Mouse (Mus musculus): ENCODE data around the gene Abcg4. TPM values are rescaled to one million over a fixed set of nuclear protein-coding genes. Genes with fewer than 3 reads are reported as not detected.
"Not testable (repeated sequence)": the region's sequence is repeated elsewhere in the genome, so short reads cannot be mapped to it uniquely, and the experiment has no call there.

Gene Abcg4
- total RNA-seq, 4 experiments from 2014 or later, result 57.0 to 65.5 (median 58.8) TPM

DNA sequence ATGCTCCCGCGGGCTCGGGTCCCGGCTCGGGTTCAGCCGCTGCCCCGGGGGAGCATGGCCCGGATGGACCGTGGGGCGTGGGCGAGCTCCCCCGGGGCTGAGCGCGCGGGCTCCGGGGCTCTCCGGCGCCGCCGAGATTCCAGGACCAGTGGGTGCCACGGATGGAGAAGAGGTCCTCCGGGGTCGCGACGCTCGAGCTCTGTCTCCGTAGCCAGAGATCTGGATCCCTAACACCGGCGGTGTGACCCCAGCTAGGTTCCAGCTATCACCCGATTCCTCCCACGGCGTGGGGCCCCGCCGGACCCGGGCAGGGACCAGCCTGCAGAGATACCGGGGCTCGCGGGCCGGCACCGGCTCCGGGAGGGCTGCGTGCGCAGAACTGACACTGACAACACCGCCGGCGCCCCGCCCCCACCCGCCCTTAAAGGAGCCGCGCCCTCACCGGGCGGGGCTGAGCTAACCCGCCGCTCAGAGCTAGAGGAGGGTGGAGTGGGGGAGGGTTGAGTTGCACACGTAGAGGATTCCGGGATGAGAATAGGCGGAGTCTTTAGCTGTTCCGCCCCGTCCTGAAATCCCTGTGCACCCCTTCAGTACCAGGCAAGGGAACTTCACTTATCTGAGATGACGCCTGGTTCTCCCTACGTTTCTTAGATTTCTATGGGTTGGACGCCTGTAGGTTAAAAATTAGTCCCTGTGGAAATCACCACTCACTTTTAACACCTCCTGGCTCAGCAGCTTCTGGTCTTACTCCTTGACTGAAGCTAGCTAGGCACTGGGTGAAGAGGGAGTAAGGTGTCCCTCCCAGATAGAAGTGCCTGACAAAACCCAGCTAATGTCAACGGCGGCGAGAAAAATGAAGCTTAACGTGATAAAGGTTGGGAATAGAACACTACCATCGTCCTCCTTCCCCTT is 31.7 kb upstream of the Abcg4 start, which contains the start of gene C2cd2l:
TSS of gene C2cd2l (minus strand) at position 399 of the 912 bp plus-strand sequence.
- peak; percentile 68 to 95 for DNase-seq (ENCODE audit: low spot score in 2 of 2)

DNA sequence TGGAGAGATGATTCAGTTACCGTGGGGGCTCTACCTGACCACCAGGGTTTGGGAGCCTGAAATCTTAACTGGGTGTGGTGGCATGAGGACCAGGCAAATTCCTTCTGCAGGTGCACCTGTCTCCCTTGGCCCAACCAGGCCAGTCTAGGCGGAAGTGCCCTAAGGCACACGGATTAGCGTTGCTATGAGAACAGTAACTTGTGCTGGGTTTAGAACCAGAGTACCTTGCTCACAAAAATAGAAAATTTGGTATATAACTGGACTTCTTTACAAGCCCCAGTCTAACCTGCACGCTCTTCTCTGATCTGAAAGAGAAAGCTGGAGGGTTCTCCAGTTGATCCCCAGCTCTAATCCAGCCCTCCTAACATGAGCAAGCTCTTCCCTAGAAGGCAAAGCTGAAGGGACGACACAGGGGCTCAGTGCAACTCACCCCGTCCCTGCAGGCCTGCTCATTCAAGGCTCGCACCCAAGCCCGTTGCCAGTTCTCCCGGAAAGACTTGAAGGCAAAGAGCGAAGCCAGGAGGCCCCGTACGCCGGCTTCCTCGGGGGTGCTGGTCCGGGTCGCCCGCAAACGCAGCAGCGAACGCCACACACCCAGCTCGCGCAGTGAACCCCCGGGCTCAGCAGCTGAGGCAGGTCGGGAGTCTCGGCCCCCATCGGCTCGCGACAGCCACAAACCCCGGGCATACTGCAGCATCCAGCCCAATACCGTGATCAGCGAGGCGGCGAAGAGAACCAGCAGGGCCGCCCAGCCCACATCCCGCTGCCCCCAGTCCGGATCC is 30.9 kb upstream of the Abcg4 start:
- DNase-seq (ENCODE audit: low spot score in 2 of 2), result no peak

DNA sequence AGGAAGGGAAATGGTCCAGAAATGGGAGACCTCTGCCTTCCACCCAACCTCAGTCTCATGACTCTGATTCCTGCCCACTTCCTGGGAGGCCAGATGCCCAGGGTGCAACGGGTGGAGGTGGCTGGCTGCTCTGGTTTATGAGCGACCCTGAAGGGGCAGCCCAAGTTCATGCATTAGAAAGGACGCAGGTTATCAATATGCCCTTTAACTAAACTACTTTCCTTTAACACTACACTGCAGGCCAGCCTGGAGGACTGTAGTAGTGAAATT is 30.3 kb upstream of the Abcg4 start:
- no peak for DNase-seq (ENCODE audit: low spot score in 2 of 2)

DNA sequence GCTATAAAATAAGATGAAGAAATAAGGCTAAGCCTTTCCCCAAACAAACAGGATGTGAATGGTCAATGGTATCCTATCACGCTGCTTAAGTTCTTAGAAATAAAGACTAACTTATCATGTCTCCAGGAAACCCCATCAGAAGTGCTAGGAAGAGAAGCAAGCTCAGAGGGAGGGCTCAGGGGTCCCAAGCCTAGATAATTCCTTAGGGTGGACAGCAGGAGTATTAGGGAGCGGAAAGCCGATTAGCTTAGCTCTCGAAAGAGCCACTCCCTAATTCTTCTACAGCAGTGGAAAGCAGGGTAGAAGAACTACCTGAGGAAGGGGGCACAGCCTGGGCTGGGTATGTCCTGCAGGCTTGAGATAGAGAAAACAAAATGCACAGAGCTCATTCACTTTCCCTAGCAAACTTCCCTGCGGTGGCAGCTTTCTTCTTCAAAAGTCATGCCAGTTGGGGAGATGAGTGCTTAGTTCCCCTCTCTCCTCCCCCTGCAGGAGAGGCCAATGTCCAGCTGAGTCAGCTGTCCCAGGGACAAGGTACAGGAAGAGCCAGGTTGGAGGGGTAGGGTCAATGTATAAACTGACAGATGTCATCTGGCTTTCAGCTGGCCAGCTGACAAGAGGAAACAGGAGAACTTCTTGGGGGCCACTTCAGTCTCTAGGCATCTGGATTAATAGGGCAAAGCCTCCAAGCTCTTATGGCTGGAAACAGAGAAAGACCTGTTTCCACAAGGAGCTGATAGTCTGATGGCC is 29.8 kb upstream of the Abcg4 start:
- no peak for DNase-seq (ENCODE audit: low spot score in 2 of 2)

DNA sequence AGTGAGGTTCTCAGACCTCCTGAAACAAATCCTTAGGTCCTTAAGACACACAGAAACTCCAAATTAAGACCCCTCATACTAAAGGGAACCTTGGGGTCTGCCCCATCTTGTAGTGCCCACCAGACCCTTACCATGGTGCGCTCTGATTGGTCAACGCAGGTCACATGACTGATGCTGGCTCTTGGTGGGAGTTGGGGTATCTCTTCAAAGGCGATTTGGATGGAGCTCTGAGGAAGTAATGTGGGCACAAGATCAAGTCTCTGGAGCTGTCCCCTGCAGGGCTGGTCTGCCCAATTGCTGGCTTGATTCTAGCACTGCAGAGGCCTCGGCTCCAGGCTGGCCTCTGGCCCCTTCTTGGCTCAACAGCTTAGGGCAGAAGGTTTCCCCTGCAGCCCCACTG is 29.0 kb upstream of the Abcg4 start:
- no peak for DNase-seq (ENCODE audit: low spot score in 2 of 2)

DNA sequence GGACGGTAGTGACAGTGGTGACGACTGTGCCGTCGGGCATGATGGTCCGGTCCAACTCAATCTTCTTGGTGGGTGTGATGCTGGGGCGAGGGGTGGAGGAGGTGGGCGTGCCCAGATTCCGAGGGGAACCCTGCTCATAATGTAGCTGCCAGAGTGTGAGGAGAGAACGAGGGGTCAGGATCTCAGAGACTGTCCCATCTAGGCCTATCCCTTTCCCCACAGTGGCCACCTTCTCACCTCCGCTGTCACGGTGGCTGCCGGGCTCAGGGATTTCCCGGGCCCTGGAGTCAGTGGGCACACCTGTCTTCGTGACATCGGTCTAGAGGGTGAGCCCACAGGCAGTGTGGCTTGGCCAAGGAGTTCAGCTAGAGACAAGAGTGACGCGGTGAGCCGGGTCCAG is 26.5 kb upstream of the Abcg4 start:
- DNase-seq (ENCODE audit: low spot score in 2 of 2), result no peak

DNA sequence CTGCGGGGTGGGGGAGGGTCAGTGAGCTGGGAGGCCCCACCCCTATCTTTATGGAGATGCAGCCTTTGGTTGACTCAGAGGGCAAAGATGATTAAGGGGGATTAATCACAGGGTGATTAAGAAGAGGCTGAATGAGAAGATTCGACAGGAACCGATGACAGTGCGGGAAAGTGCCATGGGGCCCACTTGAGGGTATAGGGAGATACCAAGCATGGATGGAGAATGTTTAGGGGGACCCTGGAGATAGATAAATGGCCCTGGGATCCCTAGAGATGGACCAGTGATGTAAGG is 25.8 kb upstream of the Abcg4 start:
- no peak for DNase-seq (ENCODE audit: low spot score in 2 of 2)

DNA sequence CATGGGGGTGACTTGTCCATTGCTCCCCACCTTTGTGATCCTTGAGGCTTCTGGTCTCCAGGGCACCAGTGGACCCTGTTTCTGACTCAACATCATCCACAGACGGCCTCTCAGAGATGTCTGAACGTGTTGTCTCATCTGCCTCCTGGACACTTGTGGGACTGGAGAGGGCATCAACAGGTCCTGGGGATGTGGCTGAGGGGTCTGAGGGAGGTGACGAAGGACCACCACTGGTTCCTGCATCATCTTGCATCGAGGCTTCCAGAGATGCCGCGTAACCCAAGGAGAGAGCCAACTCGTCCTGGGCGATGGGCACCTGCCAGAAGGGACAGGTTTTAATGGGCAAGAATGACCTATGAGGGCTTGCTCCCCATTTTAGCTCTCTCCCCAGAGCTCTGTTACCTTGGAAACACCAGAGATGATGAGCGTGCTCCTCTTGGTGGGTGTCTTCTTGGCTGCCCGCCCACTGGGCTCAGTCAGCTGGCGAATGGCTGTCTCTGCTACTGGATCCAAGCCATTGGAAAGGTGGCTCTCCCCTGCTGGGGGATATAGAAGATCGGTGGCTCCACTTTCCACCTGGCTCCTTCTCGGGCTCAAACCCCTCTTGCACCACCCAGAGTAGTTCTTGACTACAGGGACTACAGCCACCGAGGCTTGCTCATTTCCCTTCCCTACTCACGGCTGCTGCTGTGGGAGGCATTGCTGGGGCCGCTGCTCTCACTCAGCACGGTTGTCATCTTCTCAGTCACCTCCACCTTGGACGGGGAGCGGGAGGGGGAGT is 25.3 kb upstream of the Abcg4 start:
- peak; percentile 58 to 84 for DNase-seq (ENCODE audit: low spot score in 2 of 2)

DNA sequence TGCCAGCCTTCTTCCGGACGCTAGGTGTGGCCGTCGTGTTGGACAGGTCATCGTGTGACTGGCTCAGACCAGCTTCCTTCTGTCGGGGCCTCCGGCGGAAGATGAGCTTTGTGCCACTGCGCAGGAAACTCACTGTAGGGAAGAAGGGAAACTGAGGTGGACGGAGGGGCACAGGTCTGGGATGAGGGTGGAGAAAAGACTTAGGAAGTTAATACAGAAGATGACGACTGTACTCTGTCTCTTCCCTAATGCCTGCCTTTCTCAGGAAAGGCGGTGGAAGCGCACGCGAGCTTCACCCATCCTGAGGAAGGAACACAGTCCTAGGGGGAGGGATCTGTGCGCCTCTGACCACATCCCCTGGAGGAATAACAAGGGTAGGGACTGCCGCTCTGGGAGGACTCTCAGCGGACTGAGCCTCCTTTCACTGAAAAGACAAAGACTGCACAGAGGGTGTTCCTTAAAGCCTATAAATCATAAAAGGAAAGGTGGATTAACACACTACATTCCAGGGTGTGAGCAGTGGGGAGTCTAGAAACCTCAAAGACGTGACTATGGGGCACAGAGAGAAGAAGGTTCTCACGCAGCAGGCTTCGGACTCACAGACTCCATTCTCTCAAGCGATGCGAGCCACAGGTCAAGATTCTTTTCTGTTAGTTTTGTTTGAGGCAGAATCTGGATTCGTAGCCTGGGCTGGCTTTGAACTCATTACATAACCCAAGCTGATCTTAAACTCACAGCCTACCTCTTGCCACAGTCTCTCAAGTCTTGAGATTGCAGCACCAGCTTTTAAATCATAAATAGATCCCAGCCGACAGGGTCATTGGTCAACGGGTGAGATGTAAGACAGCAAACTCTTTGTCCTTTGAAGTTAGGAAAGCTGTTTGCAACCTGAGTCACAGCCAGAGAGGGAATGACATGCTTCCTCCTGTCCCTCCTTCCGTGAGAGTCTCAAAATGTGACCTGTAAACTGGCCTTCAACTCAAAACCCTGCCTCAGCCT is 23.0 kb upstream of the Abcg4 start:
- no peak for DNase-seq (ENCODE audit: low spot score in 2 of 2)

DNA sequence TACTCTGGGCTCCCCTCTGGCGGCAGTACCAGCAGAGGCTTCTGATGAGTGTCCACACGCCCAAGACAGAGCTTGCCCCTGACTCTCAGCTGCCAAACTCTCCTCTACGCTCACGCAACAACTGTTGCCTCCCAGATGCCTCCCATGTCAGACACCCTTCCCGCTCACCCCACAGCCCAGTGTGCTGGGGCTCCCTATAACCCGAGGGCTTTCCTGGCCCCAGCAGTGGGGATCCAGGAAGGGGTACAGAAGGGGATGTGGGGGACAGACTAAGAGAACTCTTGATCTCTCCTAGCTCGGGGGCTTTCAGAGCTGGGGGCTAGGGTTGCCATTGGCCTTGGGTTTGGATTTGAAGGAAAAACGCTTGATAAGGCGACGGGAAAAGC is 22.3 kb upstream of the Abcg4 start:
- DNase-seq (ENCODE audit: low spot score in 2 of 2), result no peak

DNA sequence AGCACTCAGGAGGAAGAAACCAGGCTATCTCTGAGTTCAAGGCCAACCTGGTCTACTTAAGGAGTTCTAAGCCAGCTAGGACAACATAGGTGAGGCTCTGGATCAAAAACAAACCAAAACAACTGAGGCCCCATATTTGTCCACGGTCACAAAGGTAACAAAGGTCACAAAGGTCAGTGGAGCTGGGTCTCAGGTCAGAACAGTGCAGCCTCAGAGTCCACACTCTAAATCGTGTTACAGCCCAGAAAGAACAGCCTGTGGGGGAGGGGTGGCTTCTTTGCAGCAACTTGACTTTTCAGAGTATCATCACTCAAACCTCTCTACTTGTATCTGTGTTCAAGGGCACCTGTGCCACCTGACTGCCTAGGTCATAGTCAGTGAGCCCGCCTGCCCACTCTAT is 21.3 kb upstream of the Abcg4 start:
- no peak for DNase-seq (ENCODE audit: low spot score in 2 of 2)

DNA sequence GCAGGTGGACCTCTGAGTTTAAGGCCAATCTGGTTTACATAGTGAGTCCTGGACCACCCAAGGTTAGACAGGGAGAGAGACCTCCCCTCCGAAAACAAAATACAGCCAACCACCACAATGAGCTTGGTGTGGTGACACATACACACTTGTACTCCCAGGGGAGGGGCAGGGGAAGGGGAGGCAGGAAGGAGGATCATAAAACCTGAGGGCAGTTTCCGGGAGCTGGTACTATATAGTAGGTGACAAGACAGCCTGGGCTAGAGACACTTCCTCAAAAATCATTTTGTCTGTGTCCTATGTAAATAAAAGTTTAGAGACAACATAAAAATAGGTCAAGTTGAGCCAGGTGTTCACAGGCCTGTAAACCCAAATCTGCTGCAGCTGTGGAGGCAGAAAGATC is 18.8 kb upstream of the Abcg4 start:
- no peak for DNase-seq (ENCODE audit: low spot score in 2 of 2)

DNA sequence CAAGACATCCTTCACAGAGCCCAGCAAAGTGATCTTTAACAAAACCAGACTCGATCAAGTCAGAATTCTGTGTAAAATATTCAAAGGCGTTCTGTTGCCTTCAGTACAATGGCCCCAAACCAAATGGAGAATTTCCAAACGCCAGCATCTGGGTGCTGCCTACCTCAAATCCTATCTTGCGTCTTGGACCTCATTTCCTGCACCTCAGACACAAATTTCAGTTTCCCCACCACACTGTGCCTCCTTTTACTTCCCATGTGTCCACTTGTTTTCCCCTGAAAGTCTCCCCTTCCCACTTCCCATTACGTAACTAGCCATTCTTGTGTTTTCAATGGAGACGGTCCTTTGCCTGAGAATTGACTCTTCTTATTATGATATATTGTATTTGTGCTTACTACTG is 18.1 kb upstream of the Abcg4 start:
- no peak for DNase-seq (ENCODE audit: low spot score in 2 of 2)

DNA sequence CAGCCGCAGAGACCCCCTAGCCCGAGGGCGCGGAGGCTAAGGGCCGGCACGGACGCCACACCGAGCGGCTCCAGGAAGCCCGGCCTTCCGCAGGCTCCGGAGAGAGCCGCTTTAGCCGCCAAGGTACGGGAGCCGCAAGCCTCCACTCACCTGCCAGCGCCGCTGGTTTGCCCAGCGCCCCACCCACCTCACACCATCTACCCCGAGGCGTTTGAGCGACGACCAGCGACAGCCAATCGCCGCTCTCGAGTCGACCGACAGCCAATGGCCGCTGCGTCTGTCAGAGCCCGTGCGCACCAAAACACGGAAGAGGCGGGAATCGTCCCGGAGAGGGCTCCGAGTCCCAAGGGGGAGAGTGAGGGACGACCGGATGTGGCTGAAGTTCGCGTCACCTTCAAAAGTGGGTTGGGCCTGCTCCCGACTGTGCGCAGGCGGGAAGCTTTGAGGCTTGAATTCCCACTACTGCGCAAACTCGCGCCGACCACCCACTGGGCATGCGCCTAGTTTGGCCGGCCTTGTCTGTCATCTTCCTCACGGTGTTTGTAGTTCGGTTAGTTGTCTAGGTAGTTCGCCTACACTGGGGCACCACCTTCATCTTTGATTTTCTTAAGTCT is 17.2 kb upstream of the Abcg4 start, which contains the start of gene Hinfp:
TSS of gene Hinfp (minus strand) at position 206 of the 614 bp plus-strand sequence.
- DNase-seq (ENCODE audit: low spot score in 2 of 2), result peak; percentile 91 to 99

DNA sequence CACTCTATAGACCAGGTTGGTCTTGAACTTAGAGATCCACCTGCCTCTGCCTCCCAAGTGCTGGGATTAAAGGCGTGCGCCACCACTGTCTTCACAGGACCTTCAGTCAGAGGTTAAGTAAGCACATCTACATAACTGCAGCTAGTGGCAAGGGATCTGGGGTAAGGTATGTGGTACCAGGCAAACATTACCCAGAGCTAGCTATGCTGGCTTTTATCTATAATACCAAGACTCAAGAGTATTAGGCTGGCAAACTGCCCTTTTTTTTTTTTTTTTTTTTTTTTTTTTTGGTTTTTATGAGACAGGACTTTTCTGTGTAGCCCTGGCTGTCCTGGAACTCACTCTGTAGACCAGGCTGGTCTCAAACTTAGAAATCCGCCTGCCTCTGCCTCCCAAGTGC is 11.6 kb upstream of the Abcg4 start:
- DNase-seq (ENCODE audit: low spot score in 2 of 2), result not testable (repeated sequence)

DNA sequence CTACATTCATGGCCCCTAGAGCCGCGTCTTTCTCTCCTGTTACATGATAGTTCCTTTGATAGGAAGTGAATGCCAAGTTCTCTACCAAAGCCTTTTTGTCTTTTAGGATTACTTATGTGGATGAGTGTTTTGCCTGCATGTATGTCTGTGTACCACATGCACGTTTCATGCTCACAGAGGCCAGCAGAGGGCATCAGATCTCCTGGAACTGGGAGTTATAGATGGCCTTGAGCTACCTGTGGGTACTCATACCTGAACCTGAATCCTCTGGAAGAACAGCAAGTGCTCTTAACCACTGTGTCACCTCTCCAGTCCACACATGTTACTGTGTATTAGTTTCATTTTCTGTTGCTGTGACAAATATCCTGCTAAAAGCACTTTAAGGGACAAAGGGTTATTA is 4.1 kb upstream of the Abcg4 start:
- no peak for DNase-seq (ENCODE audit: low spot score in 2 of 2)

DNA sequence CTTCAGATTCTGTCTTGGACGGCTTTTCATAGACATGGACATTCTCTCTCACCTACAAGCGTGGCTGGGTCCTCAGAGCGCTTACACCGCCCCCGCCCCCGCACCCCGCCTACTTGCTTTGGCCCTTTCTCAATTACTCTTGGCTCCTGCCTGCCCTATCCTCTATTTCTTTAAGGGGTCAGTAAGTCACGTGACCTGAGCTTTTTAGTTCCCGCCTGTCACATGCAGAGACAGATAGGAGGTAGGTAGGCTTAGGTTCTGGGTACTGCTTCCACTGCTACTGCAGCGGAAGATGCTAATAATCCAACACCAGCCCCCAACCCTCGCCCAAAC is 510 bp upstream of the Abcg4 start:
- no peak for DNase-seq (ENCODE audit: low spot score in 2 of 2)

DNA sequence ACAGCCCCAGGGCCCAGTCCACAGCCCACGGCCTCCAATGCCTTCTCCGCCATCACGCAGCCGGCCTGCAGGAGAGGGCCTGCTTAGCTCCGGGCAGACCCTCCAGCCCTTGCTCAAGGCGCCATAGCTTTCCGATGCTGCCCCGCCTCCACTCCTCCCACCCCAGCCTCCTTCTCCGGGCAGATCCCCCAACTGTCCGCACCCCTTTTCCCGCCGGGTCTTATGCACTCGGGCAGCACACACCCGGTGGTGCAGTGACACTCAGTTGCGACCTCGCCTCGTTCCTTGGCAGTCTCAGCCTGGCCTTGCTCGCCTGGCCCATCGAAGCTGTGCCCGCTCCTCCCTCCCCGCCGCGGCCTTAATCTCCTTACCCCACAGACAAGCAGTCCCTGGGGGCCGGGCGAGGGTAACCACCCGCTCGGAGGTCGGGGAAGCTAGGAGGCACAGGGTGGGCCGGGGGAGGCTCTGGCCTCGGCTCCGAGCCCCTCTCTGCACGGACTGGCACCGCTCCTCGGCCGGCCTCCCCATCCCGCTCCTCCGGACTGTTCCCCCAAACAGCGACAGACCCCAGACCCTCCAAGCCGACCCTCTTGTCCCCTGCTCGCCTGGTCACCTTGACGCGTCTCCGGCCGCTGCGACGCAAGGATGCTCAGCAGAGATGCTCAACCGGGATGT is 877 bp downstream of the Abcg4 start:
- no peak for DNase-seq (ENCODE audit: low spot score in 2 of 2)

DNA sequence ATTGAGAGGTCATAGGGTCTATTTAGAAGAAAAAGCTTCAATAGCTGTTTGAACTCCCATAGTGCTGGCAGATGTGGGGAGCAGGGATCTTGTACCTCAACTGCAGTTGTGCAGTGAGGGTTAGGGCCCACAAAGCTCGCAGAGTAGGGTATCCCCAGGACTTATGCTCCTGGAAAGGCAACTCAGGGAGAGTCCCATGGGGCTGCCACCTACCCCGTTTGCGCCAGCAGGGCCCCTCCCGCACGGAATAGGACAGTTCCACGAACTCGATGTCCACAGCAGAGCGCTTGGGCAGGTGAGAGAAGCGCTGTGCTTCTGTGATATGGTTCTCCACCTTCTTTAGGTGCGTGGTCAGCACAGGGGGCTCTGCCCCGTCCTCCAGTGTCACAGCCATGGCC is 1.4 kb downstream of the Abcg4 start:
- no peak for DNase-seq (ENCODE audit: low spot score in 2 of 2)

Measured in left cerebral cortex, adult 8-10 months (tissue).